Mouse (Mus musculus) lung, embryonic 14.5 days (tissue): ENCODE data around the gene P2ry14. TPM values are rescaled to one million over a fixed set of nuclear protein-coding genes. Genes with fewer than 3 reads are reported as not detected.
A peak's percentile ranks its signal among the peaks of the same experiment; 100 is the strongest.
"Not testable (repeated sequence)": the region's sequence is repeated elsewhere in the genome, so short reads cannot be mapped to it uniquely, and the experiment has no call there.

Source experiments
- ATAC-seq: fragments of 200-750 bp; cut with Nextera tagmentation; 2 replicates; pipeline ENCODE4 v1.8.0; 2017; ENCODE audit warnings: mild to moderate bottlenecking, moderate TSS enrichment, moderate library complexity; ENCODE audit not compliant: insufficient read depth
- DNase-seq: peaks from one replicate; pipeline ENCODE4 v3.0.0-alpha.2; 2015
- H3K27ac ChIP-seq: fragments of 300-500 bp; sonication (generic); 2 replicates; pipeline ENCODE4 v1.5.1; 2014; ENCODE audit warnings: low read depth, mild to moderate bottlenecking, moderate library complexity
- H3K27me3 ChIP-seq: fragments of 300-500 bp; sonication (generic); 2 replicates; pipeline ENCODE4 v1.6.1; 2014; ENCODE audit warnings: low read length, control low read depth; ENCODE audit not compliant: insufficient read depth
- H3K36me3 ChIP-seq: fragments of 300-500 bp; sonication (generic); 2 replicates; pipeline ENCODE4 v1.6.1; 2014; ENCODE audit warnings: control low read depth; ENCODE audit not compliant: insufficient read depth
- H3K4me1 ChIP-seq: fragments of 300-500 bp; sonication (generic); 2 replicates; pipeline ENCODE4 v1.6.1; 2014; ENCODE audit warnings: antibody characterized with exemption, control low read depth; ENCODE audit not compliant: insufficient read depth
- H3K4me2 ChIP-seq: fragments of 300-500 bp; sonication (generic); 2 replicates; pipeline ENCODE4 v1.6.1; 2014; ENCODE audit warnings: mild to moderate bottlenecking
- H3K4me3 ChIP-seq: fragments of 300-500 bp; sonication (generic); 2 replicates; pipeline ENCODE4 v1.5.1; 2014; ENCODE audit warnings: low read depth, low read length
- H3K9ac ChIP-seq: fragments of 300-500 bp; sonication (generic); 2 replicates; pipeline ENCODE4 v1.6.1; 2014
- H3K9me3 ChIP-seq: fragments of 300-500 bp; sonication (generic); 2 replicates; pipeline ENCODE4 v1.6.1; 2016; ENCODE audit warnings: low read depth, low read length, control low read depth
- CTCF ChIP-seq: IDR thresholded peaks from 2 replicates; pipeline ENCODE4 v1.5.1; 2016; ENCODE audit warnings: antibody characterized with exemption, low read depth
- WGBS: fragments of 180-500 bp; shearing (Covaris S2); extraction: QIAGEN DNeasy Blood & Tissue Kit; methylation state at CpG from one replicate; pipeline ENCODE4 v1.1.7; 2014; 5-methylcytosine and 5-hydroxymethylcytosine counted together
- polyA plus RNA-seq: library from polyadenylated mRNA; unstranded; fragments of >200 nt; fragmentation: Nextera tagmentation; extraction: Ambion mirVana; gene quantifications from 2 replicates; pipeline ENCODE4 v1.2.1, GENCODE M21; 2014

The P2ry14 gene
- polyA plus RNA-seq, 1 experiment from 2014 or later = 11.7 TPM

- H3K27me3 ChIP-seq = no peaks in the 10 kb centered on the region
- H3K36me3 ChIP-seq = no peaks in the 10 kb centered on the region
- no peak overlapping the region for H3K4me2 ChIP-seq
- H3K4me1 ChIP-seq = no peaks in the 10 kb centered on the region
- no peak overlapping the region for H3K4me3 ChIP-seq
- no peaks in the 10 kb centered on the region for H3K9me3 ChIP-seq
- no peak overlapping the region for H3K27ac ChIP-seq
- no peak for ATAC-seq
- H3K9ac ChIP-seq = no peak overlapping the region
- TF ChIP-seq CTCF = no peak
- DNase-seq = no peak
These were observed 3.8 kb downstream of the P2ry14 start for GRCm38 (mm10) chr3:59149646-59150045.

GRCm38 (mm10) chr3:59145194-59145593 is 8.2 kb downstream of the P2ry14 start:
- whole genome bisulfite sequencing = 72% methylated on average over 5 of the region's 5 CpGs
- H3K27me3 ChIP-seq = no peaks in the 10 kb centered on the region
- TF ChIP-seq CTCF = no peak
- no peaks in the 10 kb centered on the region for H3K9me3 ChIP-seq
- DNase-seq (no peak), ATAC-seq (no peak)
- H3K4me1 ChIP-seq = 0 out of 2 replicates have a peak, but pooled peaks cover 8% of the 10 kb centered on the region
- no peak overlapping the region for H3K27ac ChIP-seq
- no peak overlapping the region for H3K4me3 ChIP-seq
- H3K4me2 ChIP-seq = no peak overlapping the region
- no peaks in the 10 kb centered on the region for H3K36me3 ChIP-seq
- no peak overlapping the region for H3K9ac ChIP-seq

- H3K4me1 ChIP-seq = peaks cover 13% of the 10 kb centered on the region; the same call in 1 of the 2 replicates
- WGBS = 29% methylated on average over 8 of the region's 8 CpGs
- peak overlapping the region; percentile 69; the same call in 1 of the 2 replicates for H3K27ac ChIP-seq
- no peak overlapping the region for H3K4me2 ChIP-seq
- no peak for DNase-seq
- no peak for TF ChIP-seq CTCF
- H3K4me3 ChIP-seq = no peak overlapping the region
- no peaks in the 10 kb centered on the region for H3K36me3 ChIP-seq
- ATAC-seq = no peak
- H3K27me3 ChIP-seq = no peaks in the 10 kb centered on the region
- H3K9ac ChIP-seq = no peak overlapping the region
- no peaks in the 10 kb centered on the region for H3K9me3 ChIP-seq
These were observed 11.7 kb downstream of the P2ry14 start for GRCm38 (mm10) chr3:59141507-59142305.

- WGBS = 65% methylated on average over 4 of the region's 4 CpGs
- H3K4me1 ChIP-seq = peaks cover 13% of the 10 kb centered on the region; the same call in 1 of the 2 replicates
- not testable (repeated sequence) for ATAC-seq, H3K4me3 ChIP-seq, H3K36me3 ChIP-seq, H3K9ac ChIP-seq, H3K4me2 ChIP-seq, H3K9me3 ChIP-seq, H3K27me3 ChIP-seq
- H3K27ac ChIP-seq = peak overlapping the region; percentile 77; the same call in 1 of the 2 replicates
- DNase-seq = peak; percentile 34
These were observed 12.5 kb downstream of the P2ry14 start for GRCm38 (mm10) chr3:59140941-59141340.

GRCm38 (mm10) chr3:59140115-59140514 is 13.3 kb downstream of the P2ry14 start:
- TF ChIP-seq CTCF = no peak
- Histone ChIP-seq H3K27ac (peak overlapping the region; percentile 77), H3K27me3 (no peaks in the 10 kb centered on the region), H3K36me3 (no peaks in the 10 kb centered on the region), H3K4me1 (peaks cover 13% of the 10 kb centered on the region; the same call in 1 of the 2 replicates), H3K9ac (no peak overlapping the region), H3K9me3 (no peaks in the 10 kb centered on the region), H3K4me2 (no peak overlapping the region), H3K4me3 (no peak overlapping the region)
- DNase-seq = no peak
- peak; percentile 64 for ATAC-seq
- WGBS = 55% methylated on average over 2 of the region's 2 CpGs

- H3K36me3 ChIP-seq = no peaks in the 10 kb centered on the region
- H3K4me2 ChIP-seq = no peak overlapping the region
These were observed 13.8 kb downstream of the P2ry14 start for GRCm38 (mm10) chr3:59139651-59140051.

GRCm38 (mm10) chr3:59138946-59139468 is 14.4 kb downstream of the P2ry14 start:
- WGBS = 41% methylated on average over 12 of the region's 12 CpGs

More at GRCm38 (mm10) chr3:59139651-59140051, 13.8 kb downstream of the P2ry14 start:
- H3K27me3 ChIP-seq = no peaks in the 10 kb centered on the region
- peak; percentile 88 for DNase-seq
- H3K9ac ChIP-seq = no peak overlapping the region
- H3K9me3 ChIP-seq = no peaks in the 10 kb centered on the region
- no peak for TF ChIP-seq CTCF
- H3K4me1 ChIP-seq = peaks cover 13% of the 10 kb centered on the region; the same call in 1 of the 2 replicates
- peak; percentile 60 for ATAC-seq
- peak overlapping the region; percentile 42; the same call in 1 of the 2 replicates for H3K27ac ChIP-seq
- no peak overlapping the region for H3K4me3 ChIP-seq

More at GRCm38 (mm10) chr3:59138946-59139468, 14.4 kb downstream of the P2ry14 start:
- Histone ChIP-seq H3K4me3 (no peak overlapping the region), H3K36me3 (no peaks in the 10 kb centered on the region), H3K27me3 (no peaks in the 10 kb centered on the region), H3K9me3 (no peaks in the 10 kb centered on the region), H3K27ac (peak overlapping the region; percentile 42), H3K4me2 (no peak overlapping the region), H3K9ac (no peak overlapping the region), H3K4me1 (peaks cover 13% of the 10 kb centered on the region; the same call in 1 of the 2 replicates)
- DNase-seq (peak; percentile 48), ATAC-seq (peak; percentile 14; the same call in 1 of the 2 replicates)
- no peak for TF ChIP-seq CTCF
